Mouse (Mus musculus) myocyte (in vitro differentiated cells): ENCODE results near the gene Slc7a5. TPM values are rescaled to one million over a fixed set of nuclear protein-coding genes. Genes with fewer than 3 reads are reported as not detected.

Experiments
- H3K27me3 ChIP-seq: one replicate; pipeline ENCODE4 v1.6.1; 2011; ENCODE audit not compliant: control insufficient read depth, insufficient read depth, insufficient read length
- H3K36me3 ChIP-seq: one replicate; pipeline ENCODE4 v1.6.1; 2011; ENCODE audit not compliant: control insufficient read depth, insufficient read depth
- H3K4me2 ChIP-seq: one replicate; pipeline ENCODE4 v1.6.1; 2011; ENCODE audit warnings: low read depth, control low read depth
- H3K4me3 ChIP-seq: one replicate; pipeline ENCODE4 v1.5.1; 2011; ENCODE audit warnings: mild to moderate bottlenecking, control low read depth, moderate library complexity
- H3K79me2 ChIP-seq: one replicate; pipeline ENCODE4 v1.6.1; 2011; ENCODE audit not compliant: control insufficient read depth, insufficient read depth
- H3ac ChIP-seq: one replicate; pipeline ENCODE4 v1.6.1; 2011; ENCODE audit not compliant: control insufficient read depth, insufficient read length
- CEBPB ChIP-seq: IDR thresholded peaks from 2 replicates; pipeline ENCODE4 v1.6.1; 2011; ENCODE audit warnings: mild to moderate bottlenecking, moderate library complexity; ENCODE audit not compliant: poor library complexity, insufficient read depth, severe bottlenecking
- E2F4 ChIP-seq: IDR thresholded peaks from one replicate; pipeline ENCODE4 v1.6.1; 2011; ENCODE audit warnings: mild to moderate bottlenecking, control low read depth, moderate library complexity; ENCODE audit not compliant: insufficient read depth
- MAX ChIP-seq: IDR thresholded peaks from one replicate; pipeline ENCODE4 v1.6.1; 2011; ENCODE audit warnings: low read depth, mild to moderate bottlenecking, control low read depth
- MYOD1 ChIP-seq, 3 experiments: IDR thresholded peaks; one replicate each; pipeline ENCODE4 v1.6.1; 2011; ENCODE audit warnings: control low read depth in 2 of 3, low read depth in 2 of 3, mild to moderate bottlenecking in 2 of 3, moderate library complexity in 1 of 3; ENCODE audit not compliant: insufficient read length in 2 of 3, control insufficient read depth in 1 of 3
- MYOG ChIP-seq, 3 experiments: IDR thresholded peaks; one replicate each; pipeline ENCODE4 v1.6.1; 2011; ENCODE audit warnings: control low read depth in 2 of 3, low read depth in 2 of 3, mild to moderate bottlenecking in 2 of 3; ENCODE audit not compliant: insufficient read length in 2 of 3, control insufficient read depth in 1 of 3, insufficient read depth in 1 of 3
- POLR2A ChIP-seq: IDR thresholded peaks from one replicate; pipeline ENCODE4 v1.6.1; 2011; ENCODE audit warnings: low read depth, mild to moderate bottlenecking, control low read depth, moderate library complexity; ENCODE audit not compliant: insufficient read length
- POLR2AphosphoS2 ChIP-seq: IDR thresholded peaks from one replicate; pipeline ENCODE4 v1.6.1; 2011; ENCODE audit warnings: low read depth, control low read depth; ENCODE audit not compliant: insufficient read length
- REST ChIP-seq: IDR thresholded peaks from one replicate; pipeline ENCODE4 v1.6.1; 2011; ENCODE audit warnings: mild to moderate bottlenecking, control low read depth, moderate library complexity; ENCODE audit not compliant: insufficient read depth, insufficient read length
- SRF ChIP-seq: IDR thresholded peaks from one replicate; pipeline ENCODE4 v1.6.1; 2011; ENCODE audit warnings: low read depth; ENCODE audit not compliant: control insufficient read depth, insufficient read length
- TCF12 ChIP-seq: IDR thresholded peaks from one replicate; pipeline ENCODE4 v1.6.1; 2011; ENCODE audit warnings: mild to moderate bottlenecking, control low read depth; ENCODE audit not compliant: poor library complexity, insufficient read depth, severe bottlenecking
- TCF3 ChIP-seq: IDR thresholded peaks from one replicate; pipeline ENCODE4 v1.6.1; 2011; ENCODE audit warnings: low read depth, control low read depth; ENCODE audit not compliant: insufficient read length
- USF1 ChIP-seq: IDR thresholded peaks from one replicate; pipeline ENCODE4 v1.6.1; 2011; ENCODE audit warnings: low read depth, mild to moderate bottlenecking, control low read depth, moderate library complexity
- polyA plus RNA-seq: library from polyadenylated mRNA; unstranded; fragments of >200 nt; fragmentation: generic; extraction: Trizol; gene quantifications from one replicate; pipeline ENCODE4 v1.2.1, GENCODE M21; 2012; ENCODE audit warnings: missing spikeins

The Slc7a5 gene
- polyA plus RNA-seq, 1 experiment = 612 TPM

GRCm38 (mm10) chr8:121842064-121842955 is 65.2 kb downstream of the Slc7a5 start:
- TF ChIP-seq MYOG (IDR thresholded peaks at IDR 0.05; ENCODE audit: control insufficient read depth in 1 of 3, insufficient read depth in 1 of 3, insufficient read length in 2 of 3, low read depth in 2 of 3) = no peak
- no peak for TF ChIP-seq SRF
- no peak for TF ChIP-seq MYOD1 (IDR thresholded peaks at IDR 0.05; ENCODE audit: control insufficient read depth in 1 of 3, insufficient read length in 2 of 3, low read depth in 2 of 3)
- no peak for TF ChIP-seq REST
- TF ChIP-seq MAX = no peak
- no peak for TF ChIP-seq USF1
- TF ChIP-seq TCF12 = no peak
- TF ChIP-seq POLR2AphosphoS2 = no peak
- TF ChIP-seq E2F4 = no peak
- TF ChIP-seq POLR2A = no peak
- TF ChIP-seq TCF3 = no peak
- TF ChIP-seq CEBPB = no peak
- Histone ChIP-seq H3K27me3 (no peaks in the 10 kb centered on the region), H3K4me2 (no peak overlapping the region), H3K79me2 (no peaks in the 10 kb centered on the region), H3K36me3 (no peaks in the 10 kb centered on the region), H3ac (no peak overlapping the region), H3K4me3 (no peak overlapping the region)

DNA sequence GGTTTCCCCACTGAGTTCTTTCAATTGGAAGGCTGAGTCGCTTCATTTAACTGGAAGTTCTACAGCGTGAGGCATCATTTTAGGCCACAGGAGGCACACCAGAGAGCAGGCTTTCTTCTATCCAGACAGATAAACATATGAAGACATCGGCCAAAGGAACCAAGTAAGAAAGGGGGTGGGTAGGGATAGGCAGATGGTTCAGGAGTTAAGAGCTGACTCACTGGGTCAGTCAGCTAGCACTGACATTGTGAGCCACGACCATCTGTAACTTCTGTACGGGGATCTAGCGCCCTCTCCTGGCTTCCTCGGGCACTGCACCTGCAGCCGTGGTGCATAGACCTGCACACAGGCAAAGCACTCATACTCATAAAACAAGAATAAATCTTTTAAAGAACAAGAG is 66.3 kb downstream of the Slc7a5 start:
- Histone ChIP-seq H3K36me3 (no peaks in the 10 kb centered on the region), H3K4me3 (no peak overlapping the region), H3K27me3 (no peaks in the 10 kb centered on the region), H3K4me2 (no peak overlapping the region), H3ac (no peak overlapping the region), H3K79me2 (no peaks in the 10 kb centered on the region)
- TF ChIP-seq MYOG (IDR thresholded peaks at IDR 0.05; ENCODE audit: control insufficient read depth in 1 of 3, insufficient read depth in 1 of 3, insufficient read length in 2 of 3, low read depth in 2 of 3) = no peak

DNA sequence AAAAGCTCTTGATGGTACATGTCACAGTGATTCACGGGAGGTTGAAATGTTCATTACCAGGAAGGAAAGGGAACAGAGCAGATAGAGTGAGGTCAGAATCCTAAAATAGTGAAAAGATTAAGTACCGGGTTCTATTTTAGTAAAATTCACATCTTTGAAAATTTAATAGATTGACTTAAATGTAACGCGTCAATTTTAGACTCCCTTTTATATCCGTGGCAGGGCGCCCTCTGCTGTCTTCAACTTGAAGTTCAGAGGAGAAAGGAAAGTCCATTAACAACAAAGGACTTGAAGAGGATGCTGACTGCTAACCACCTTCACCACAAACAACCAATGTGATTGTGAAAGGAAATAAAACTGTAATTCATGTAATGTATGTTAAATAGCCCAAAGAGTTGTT is 75.0 kb downstream of the Slc7a5 start:
- Histone ChIP-seq H3K4me2 (peak overlapping the region; percentile 53), H3K27me3 (no peaks in the 10 kb centered on the region), H3K36me3 (no peaks in the 10 kb centered on the region), H3ac (no peak overlapping the region), H3K79me2 (peaks cover 19% of the 10 kb centered on the region), H3K4me3 (no peak overlapping the region)
- TF ChIP-seq POLR2AphosphoS2 (no peak), USF1 (no peak), MYOG (IDR thresholded peaks at IDR 0.05; ENCODE audit: control insufficient read depth in 1 of 3, insufficient read depth in 1 of 3, insufficient read length in 2 of 3, low read depth in 2 of 3) (no peak), E2F4 (no peak), MAX (no peak), CEBPB (no peak), POLR2A (no peak), MYOD1 (IDR thresholded peaks at IDR 0.05; ENCODE audit: control insufficient read depth in 1 of 3, insufficient read length in 2 of 3, low read depth in 2 of 3) (no peak), TCF3 (no peak), TCF12 (no peak), SRF (no peak), REST (no peak)

- H3K36me3 ChIP-seq = no peaks in the 10 kb centered on the region
- peak overlapping the region; percentile 53 for H3K4me2 ChIP-seq
- H3K27me3 ChIP-seq = no peaks in the 10 kb centered on the region
- no peak overlapping the region for H3ac ChIP-seq
- H3K4me3 ChIP-seq = no peak overlapping the region
- TF ChIP-seq MYOD1 (IDR thresholded peaks at IDR 0.05; ENCODE audit: control insufficient read depth in 1 of 3, insufficient read length in 2 of 3, low read depth in 2 of 3) = no peak
- H3K79me2 ChIP-seq = peaks cover 21% of the 10 kb centered on the region
Measured at GRCm38 (mm10) chr8:121832061-121832460, 75.4 kb downstream of the Slc7a5 start.

Other genes starting within 250 kb of the Slc7a5 start
- not detected for gene Jph3, start 178.1 kb downstream of the Slc7a5 start, polyA plus RNA-seq
- gene Klhdc4, start 78.1 kb downstream of the Slc7a5 start, polyA plus RNA-seq = 31.4 TPM
- not detected for gene Car5a, start 37.2 kb upstream of the Slc7a5 start, polyA plus RNA-seq
- gene Banp, start 42.1 kb upstream of the Slc7a5 start, polyA plus RNA-seq = 30.3 TPM